Mouse (Mus musculus): ENCODE measurements around the gene Vmn1r183. TPM values are rescaled to one million over a fixed set of nuclear protein-coding genes. Genes with fewer than 3 reads are reported as not detected.
"Not testable (repeated sequence)": the region's sequence is repeated elsewhere in the genome, so short reads cannot be mapped to it uniquely, and the experiment has no call there.

Gene Vmn1r183
- polyA plus RNA-seq (2014; fragmentation: Nextera tagmentation; extraction: Ambion mirVana): not detected in 2 replicates

DNA sequence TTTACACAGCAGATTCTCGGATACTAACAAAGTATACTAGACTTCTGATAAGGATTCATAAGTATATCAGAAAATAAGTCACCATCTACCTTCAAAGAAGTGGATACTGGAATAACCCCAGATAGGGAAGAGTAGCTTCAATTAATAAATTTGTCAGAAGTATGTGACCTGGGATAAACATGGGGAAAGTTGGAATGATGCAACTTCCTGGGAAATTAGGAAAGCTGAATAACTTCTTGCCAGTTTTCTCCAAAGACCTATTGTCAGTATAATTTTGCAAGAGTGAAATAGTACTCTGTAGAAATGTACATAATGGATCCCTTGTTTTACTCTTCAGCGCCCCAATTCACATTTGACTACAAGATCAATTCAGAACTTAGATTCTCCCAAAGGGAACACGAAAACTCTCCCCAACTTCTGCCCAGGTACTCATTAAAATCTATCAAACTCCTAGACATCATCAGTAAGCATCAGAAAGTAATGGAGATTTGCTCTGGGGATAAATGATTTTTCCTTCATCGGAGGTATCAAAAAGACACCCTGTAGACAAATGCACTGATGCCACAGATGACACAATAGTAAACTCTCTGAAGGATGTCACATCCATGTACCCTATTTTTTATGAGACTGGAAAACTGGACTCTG, at the start of gene Vmn1r183:
Vmn1r183 (plus strand) TSS at position 595 of the 645 bp plus-strand sequence.
- no peak within 1 kb of the TSS for H3K9ac ChIP-seq (ENCODE audit: low read depth, low read length)
- H3K27ac ChIP-seq (ENCODE audit: low read depth, low read length): no peak within 1 kb of the TSS
- H3K4me3 ChIP-seq (ENCODE audit: low read depth, low read length): no peak within 1 kb of the TSS
- DNase-seq (ENCODE audit: low spot score): no peak
- no peaks in the 10 kb centered on the region for H3K9me3 ChIP-seq (ENCODE audit: control insufficient read depth, low read length)
- H3K4me2 ChIP-seq (replicated peaks; ENCODE audit: low read depth, low read length): no peak within 1 kb of the TSS
- H3K4me1 ChIP-seq (replicated peaks; ENCODE audit: control insufficient read depth, insufficient read depth, low read length): no peaks in the 10 kb centered on the region
- WGBS: 83% methylated on average over 4 of the region's 4 CpGs
- ATAC-seq (ENCODE audit: low FRiP score): no peak
- H3K27me3 ChIP-seq (ENCODE audit: control insufficient read depth, insufficient read depth, low read length): no peaks in the 10 kb centered on the region
- H3K36me3 ChIP-seq (ENCODE audit: control insufficient read depth, insufficient read depth, low read length): no peaks in the 10 kb centered on the region

DNA sequence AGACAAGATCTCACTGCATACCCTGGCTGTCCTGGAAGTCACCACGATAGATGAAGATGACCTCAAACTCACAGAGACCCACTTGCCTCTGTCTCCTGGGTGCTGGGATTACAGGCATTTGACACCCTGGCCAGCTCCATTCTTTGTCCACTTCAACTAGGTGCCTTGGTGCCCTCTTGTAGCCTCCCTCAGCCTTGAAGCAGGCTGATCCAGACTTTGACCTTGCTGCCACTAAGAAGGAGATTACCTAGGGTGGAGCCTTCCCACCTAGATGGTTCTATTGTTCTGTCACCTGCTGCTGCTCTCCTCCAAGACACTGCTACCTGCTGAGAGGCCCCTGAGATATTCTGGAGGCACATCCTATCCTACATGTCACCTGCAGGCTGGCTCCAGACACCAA, 21.4 kb downstream of the Vmn1r183 start:
- not testable (repeated sequence) for ATAC-seq (ENCODE audit: low FRiP score); H3K4me1 ChIP-seq (replicated peaks; ENCODE audit: control insufficient read depth, insufficient read depth, low read length); H3K27ac ChIP-seq (ENCODE audit: low read depth, low read length); H3K9me3 ChIP-seq (ENCODE audit: control insufficient read depth, low read length); H3K4me2 ChIP-seq (replicated peaks; ENCODE audit: low read depth, low read length); H3K9ac ChIP-seq (ENCODE audit: low read depth, low read length); DNase-seq (ENCODE audit: low spot score); H3K4me3 ChIP-seq (ENCODE audit: low read depth, low read length); H3K36me3 ChIP-seq (ENCODE audit: control insufficient read depth, insufficient read depth, low read length); H3K27me3 ChIP-seq (ENCODE audit: control insufficient read depth, insufficient read depth, low read length)
- WGBS: 21% methylated on average over 1 of the region's 1 CpGs

DNA sequence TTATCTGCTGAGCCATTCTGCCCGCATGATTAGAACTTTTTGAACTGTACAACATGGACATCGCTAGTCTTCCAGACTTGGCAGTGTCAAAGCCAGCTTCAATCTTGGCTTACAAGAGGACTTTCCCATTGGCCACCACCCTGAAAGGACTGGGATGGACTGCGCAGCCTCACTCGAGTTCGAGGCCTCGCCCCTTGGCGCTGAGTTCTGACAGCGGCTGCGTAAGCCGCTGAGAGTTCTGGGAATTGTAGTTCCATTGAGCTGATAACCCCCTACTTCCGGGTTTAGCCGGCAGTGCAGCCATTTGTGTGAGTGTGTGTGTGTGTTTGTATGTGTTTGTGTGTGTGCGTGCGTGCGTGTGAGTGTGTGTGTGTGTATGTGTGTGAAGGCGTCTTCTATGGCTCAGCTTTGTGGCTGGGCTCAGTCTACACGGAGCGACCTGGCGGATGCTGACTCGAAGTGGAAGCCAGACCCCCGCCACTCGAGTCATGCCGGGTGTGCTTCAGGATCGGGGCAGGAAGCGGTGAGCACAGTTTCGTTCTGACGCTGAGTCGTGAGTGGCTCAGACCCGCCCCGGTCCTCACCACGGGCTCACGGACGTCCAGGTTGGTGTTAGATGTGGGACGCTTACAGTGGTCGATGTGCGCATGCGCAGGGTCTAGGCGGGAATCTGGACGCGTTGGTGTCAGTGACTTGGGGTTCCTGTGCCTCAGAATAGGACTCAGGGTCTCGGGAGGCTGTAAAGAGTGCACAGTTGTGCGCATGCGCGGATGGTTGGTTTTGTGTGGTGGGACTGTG, 28.8 kb downstream of the Vmn1r183 start, which contains the start of gene Zfp180:
Zfp180 (plus strand) TSS at position 291 of the 798 bp plus-strand sequence.
- H3K36me3 ChIP-seq (ENCODE audit: control insufficient read depth, insufficient read depth, low read length): peaks cover 3% of the 10 kb centered on the region; the same call in 1 of the 2 replicates
- ATAC-seq (ENCODE audit: low FRiP score) (peak; percentile 97), DNase-seq (ENCODE audit: low spot score) (peak; percentile 96)
- H3K4me3 ChIP-seq (ENCODE audit: low read depth, low read length): peak within 1 kb of the TSS; percentile 68
- no peaks in the 10 kb centered on the region for H3K4me1 ChIP-seq (replicated peaks; ENCODE audit: control insufficient read depth, insufficient read depth, low read length)
- no peaks in the 10 kb centered on the region for H3K27me3 ChIP-seq (ENCODE audit: control insufficient read depth, insufficient read depth, low read length)
- no peaks in the 10 kb centered on the region for H3K9me3 ChIP-seq (ENCODE audit: control insufficient read depth, low read length)
- peak within 1 kb of the TSS; percentile 64 for H3K9ac ChIP-seq (ENCODE audit: low read depth, low read length)
- peak within 1 kb of the TSS; percentile 52 for H3K4me2 ChIP-seq (replicated peaks; ENCODE audit: low read depth, low read length)
- 19% methylated on average over 44 of the region's 44 CpGs for WGBS
- peak within 1 kb of the TSS; percentile 67 for H3K27ac ChIP-seq (ENCODE audit: low read depth, low read length)

DNA sequence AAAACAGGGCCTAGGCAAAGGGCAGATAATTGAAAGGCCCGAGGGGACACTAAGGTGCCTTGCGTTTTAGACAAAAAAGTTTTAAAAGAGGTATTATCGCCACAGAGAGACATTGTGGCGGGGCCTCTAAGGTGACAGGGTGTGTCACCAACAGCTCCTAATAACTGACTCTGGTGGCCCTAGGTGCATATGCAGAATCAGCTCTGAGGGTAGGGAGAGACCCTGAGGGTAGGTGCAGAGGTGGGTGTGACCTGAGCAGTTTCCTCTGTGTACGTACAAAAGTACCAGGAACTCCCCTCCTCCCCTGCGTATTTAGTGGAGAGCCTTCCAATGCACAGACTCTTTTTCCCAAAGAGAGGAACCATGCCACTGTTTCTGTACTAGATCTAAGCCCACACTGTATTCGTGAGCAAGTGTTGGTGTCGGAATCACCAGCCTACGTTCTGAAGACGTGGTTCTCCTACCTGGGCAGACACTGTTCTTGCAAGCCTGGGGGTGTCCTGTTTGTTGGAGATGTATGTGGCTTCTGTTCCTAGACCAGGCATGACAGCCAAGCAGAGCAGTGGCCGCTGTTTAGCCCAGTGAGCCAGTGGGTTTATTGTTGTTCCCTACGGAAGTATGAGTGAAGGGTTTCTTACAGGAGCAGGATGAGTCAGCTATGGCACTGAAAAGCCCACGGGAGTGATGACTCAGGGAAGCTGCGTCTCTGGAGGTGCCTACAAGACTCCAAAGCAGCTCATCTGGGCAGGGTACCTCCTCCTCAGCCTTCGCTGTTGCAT, 29.6 kb downstream of the Vmn1r183 start:
- Histone ChIP-seq H3K27ac (ENCODE audit: low read depth, low read length) (peak overlapping the region; percentile 67; the same call in 1 of the 2 replicates), H3K4me2 (replicated peaks; ENCODE audit: low read depth, low read length) (peak overlapping the region; percentile 52), H3K27me3 (ENCODE audit: control insufficient read depth, insufficient read depth, low read length) (no peaks in the 10 kb centered on the region), H3K9ac (ENCODE audit: low read depth, low read length) (peak overlapping the region; percentile 64; the same call in 1 of the 2 replicates), H3K4me3 (ENCODE audit: low read depth, low read length) (peak overlapping the region; percentile 68), H3K9me3 (ENCODE audit: control insufficient read depth, low read length) (no peaks in the 10 kb centered on the region; the same call in 1 of the 2 replicates), H3K36me3 (ENCODE audit: control insufficient read depth, insufficient read depth, low read length) (peaks cover 8% of the 10 kb centered on the region; the same call in 1 of the 2 replicates), H3K4me1 (replicated peaks; ENCODE audit: control insufficient read depth, insufficient read depth, low read length) (no peaks in the 10 kb centered on the region)
- no peak for DNase-seq (ENCODE audit: low spot score)
- WGBS: 59% methylated on average over 15 of the region's 15 CpGs
- peak; percentile 35 for ATAC-seq (ENCODE audit: low FRiP score)

DNA sequence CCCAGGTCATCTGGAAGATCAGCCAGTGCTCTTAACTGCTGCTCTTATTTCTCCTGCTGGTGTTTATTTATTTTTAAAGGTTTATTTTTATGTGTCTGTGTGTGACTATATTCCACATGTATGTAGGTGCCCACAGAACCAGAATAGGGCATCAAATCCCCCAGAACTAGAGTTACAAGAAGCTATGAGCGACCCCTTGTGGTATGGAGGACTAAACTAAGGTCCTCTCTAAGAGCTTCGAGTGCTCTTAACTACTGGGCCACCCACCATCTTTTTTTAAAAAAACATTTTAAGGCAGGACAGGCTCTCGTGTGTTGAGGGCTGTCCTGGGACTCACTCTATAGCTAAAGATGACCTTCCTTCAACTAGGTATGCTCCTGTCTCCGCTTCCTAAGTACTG, 33.8 kb downstream of the Vmn1r183 start:
- Histone ChIP-seq H3K4me2 (replicated peaks; ENCODE audit: low read depth, low read length) (no peak overlapping the region), H3K9me3 (ENCODE audit: control insufficient read depth, low read length) (no peaks in the 10 kb centered on the region; the same call in 1 of the 2 replicates), H3K27ac (ENCODE audit: low read depth, low read length) (no peak overlapping the region), H3K9ac (ENCODE audit: low read depth, low read length) (no peak overlapping the region), H3K4me3 (ENCODE audit: low read depth, low read length) (no peak overlapping the region), H3K4me1 (replicated peaks; ENCODE audit: control insufficient read depth, insufficient read depth, low read length) (no peaks in the 10 kb centered on the region), H3K36me3 (ENCODE audit: control insufficient read depth, insufficient read depth, low read length) (peaks cover 8% of the 10 kb centered on the region; the same call in 1 of the 2 replicates), H3K27me3 (ENCODE audit: control insufficient read depth, insufficient read depth, low read length) (no peaks in the 10 kb centered on the region)
- no peak for ATAC-seq (ENCODE audit: low FRiP score)
- WGBS: 99% methylated on average over 4 of the region's 4 CpGs
- no peak for DNase-seq (ENCODE audit: low spot score)

DNA sequence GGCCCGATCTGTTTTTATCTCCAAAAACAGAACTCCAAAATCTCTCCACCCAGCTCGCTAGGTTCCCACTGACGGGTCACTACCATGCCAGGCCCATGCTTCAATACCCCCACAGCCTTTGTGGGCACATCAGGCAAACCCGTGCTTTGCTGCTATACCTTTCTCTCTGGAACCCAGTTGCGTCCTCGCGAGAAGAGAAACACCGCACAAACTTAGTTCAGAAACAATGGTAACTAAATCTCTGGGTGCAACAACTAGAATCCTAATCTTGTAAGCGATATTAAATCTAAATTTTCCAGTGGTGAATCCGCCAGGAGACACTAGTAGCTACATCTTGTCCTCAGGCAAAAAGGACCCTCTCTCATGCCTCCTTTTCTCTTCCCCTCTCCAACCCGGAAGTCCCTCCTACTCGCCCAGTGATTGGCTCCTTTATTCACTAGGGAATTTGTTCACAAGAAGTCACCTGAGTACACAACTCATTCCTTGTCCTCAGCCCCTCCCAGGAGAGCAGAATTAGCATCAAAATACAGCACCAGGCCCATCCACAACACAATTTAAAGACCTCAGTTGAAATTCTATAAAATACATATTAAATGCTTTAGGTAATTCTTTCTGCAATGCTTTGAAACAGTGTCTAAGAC, 34.6 kb downstream of the Vmn1r183 start:
- no peak for ATAC-seq (ENCODE audit: low FRiP score)
- DNase-seq (ENCODE audit: low spot score): no peak
- Histone ChIP-seq H3K4me2 (replicated peaks; ENCODE audit: low read depth, low read length) (no peak overlapping the region), H3K9me3 (ENCODE audit: control insufficient read depth, low read length) (no peaks in the 10 kb centered on the region; the same call in 1 of the 2 replicates), H3K4me3 (ENCODE audit: low read depth, low read length) (no peak overlapping the region), H3K36me3 (ENCODE audit: control insufficient read depth, insufficient read depth, low read length) (peaks cover 8% of the 10 kb centered on the region; the same call in 1 of the 2 replicates), H3K4me1 (replicated peaks; ENCODE audit: control insufficient read depth, insufficient read depth, low read length) (no peaks in the 10 kb centered on the region), H3K27ac (ENCODE audit: low read depth, low read length) (no peak overlapping the region), H3K27me3 (ENCODE audit: control insufficient read depth, insufficient read depth, low read length) (no peaks in the 10 kb centered on the region), H3K9ac (ENCODE audit: low read depth, low read length) (no peak overlapping the region)
- WGBS: 98% methylated on average over 12 of the region's 12 CpGs

DNA sequence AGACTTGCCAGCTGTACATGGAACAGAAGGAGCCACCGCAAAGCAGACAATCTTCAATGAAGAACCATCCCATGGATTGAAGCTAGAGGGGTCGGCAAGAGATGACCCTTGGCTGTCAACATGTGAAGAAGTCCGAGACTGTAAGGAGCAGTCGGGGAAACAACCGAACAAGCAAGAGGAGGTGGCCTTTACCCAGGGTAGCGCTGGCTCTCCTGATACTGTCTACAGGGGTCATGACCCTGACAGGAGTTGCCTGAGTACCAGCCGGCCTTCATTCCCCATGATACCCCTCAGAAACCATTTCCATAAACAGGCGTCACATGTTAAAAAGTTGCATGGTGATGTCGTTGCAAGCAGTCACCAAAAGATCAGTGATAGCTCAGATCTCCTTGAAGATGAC, 51.3 kb downstream of the Vmn1r183 start:
- H3K4me2 ChIP-seq (replicated peaks; ENCODE audit: low read depth, low read length): no peak overlapping the region
- no peak overlapping the region for H3K9ac ChIP-seq (ENCODE audit: low read depth, low read length)
- H3K4me1 ChIP-seq (replicated peaks; ENCODE audit: control insufficient read depth, insufficient read depth, low read length): no peaks in the 10 kb centered on the region
- 0 out of 2 replicates have a peak, but pooled peaks have one; percentile 20 for ATAC-seq (ENCODE audit: low FRiP score)
- no peak overlapping the region for H3K27ac ChIP-seq (ENCODE audit: low read depth, low read length)
- peaks cover 83% of the 10 kb centered on the region for H3K36me3 ChIP-seq (ENCODE audit: control insufficient read depth, insufficient read depth, low read length)
- no peaks in the 10 kb centered on the region for H3K27me3 ChIP-seq (ENCODE audit: control insufficient read depth, insufficient read depth, low read length)
- DNase-seq (ENCODE audit: low spot score): no peak
- WGBS: 93% methylated on average over 9 of the region's 9 CpGs
- no peak overlapping the region for H3K4me3 ChIP-seq (ENCODE audit: low read depth, low read length)
- H3K9me3 ChIP-seq (ENCODE audit: control insufficient read depth, low read length): peaks cover 66% of the 10 kb centered on the region

DNA sequence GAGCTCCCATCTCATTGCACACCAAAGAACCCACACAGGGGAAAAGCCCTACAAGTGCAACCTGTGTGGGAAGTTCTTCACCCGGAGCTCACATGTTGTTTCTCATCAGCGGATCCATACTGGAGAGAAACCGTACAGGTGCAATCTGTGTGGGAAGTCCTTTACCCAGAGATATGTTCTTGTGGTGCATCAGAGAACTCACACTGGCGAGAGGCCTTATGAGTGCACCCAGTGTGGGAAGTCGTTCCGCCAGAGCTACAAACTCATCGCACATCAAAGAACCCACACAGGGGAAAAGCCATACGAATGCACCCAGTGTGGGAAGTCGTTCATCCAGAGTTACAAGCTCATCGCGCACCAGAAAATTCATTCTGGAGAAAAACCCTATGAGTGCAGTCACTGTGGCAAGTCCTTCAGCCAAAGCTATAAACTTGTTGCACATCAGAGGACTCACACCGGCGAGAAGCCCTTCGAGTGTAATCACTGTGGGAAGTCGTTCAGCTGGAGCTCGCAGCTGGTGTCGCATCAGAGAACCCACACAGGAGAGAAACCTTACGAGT, 52.2 kb downstream of the Vmn1r183 start:
- peak; percentile 9 for DNase-seq (ENCODE audit: low spot score)
- Histone ChIP-seq H3K36me3 (ENCODE audit: control insufficient read depth, insufficient read depth, low read length) (peaks cover 79% of the 10 kb centered on the region), H3K27ac (ENCODE audit: low read depth, low read length) (no peak overlapping the region), H3K27me3 (ENCODE audit: control insufficient read depth, insufficient read depth, low read length) (no peaks in the 10 kb centered on the region), H3K4me1 (replicated peaks; ENCODE audit: control insufficient read depth, insufficient read depth, low read length) (no peaks in the 10 kb centered on the region), H3K4me3 (ENCODE audit: low read depth, low read length) (no peak overlapping the region), H3K9me3 (ENCODE audit: control insufficient read depth, low read length) (peaks cover 69% of the 10 kb centered on the region), H3K4me2 (replicated peaks; ENCODE audit: low read depth, low read length) (no peak overlapping the region), H3K9ac (ENCODE audit: low read depth, low read length) (no peak overlapping the region)
- WGBS: 95% methylated on average over 18 of the region's 18 CpGs
- no peak for ATAC-seq (ENCODE audit: low FRiP score)
